Mouse (Mus musculus) layer of hippocampus, adult 8-10 months (tissue): ENCODE data around the gene Fscn1. TPM values are rescaled to one million over a fixed set of nuclear protein-coding genes. Genes with fewer than 3 reads are reported as not detected.

Source experiments
- DNase-seq, 2 experiments: peaks; one replicate each; pipeline ENCODE4 v3.0.0; 2022; ENCODE audit warnings: low spot score in 2 of 2
- total RNA-seq, 4 experiments: library from RNA; stranded (reverse); gene quantifications; 2 replicates each; pipeline ENCODE4 v1.2.4; 2022

The Fscn1 gene
- total RNA-seq, 4 experiments from 2014 or later, result 150 to 174 (median 163) TPM

DNA sequence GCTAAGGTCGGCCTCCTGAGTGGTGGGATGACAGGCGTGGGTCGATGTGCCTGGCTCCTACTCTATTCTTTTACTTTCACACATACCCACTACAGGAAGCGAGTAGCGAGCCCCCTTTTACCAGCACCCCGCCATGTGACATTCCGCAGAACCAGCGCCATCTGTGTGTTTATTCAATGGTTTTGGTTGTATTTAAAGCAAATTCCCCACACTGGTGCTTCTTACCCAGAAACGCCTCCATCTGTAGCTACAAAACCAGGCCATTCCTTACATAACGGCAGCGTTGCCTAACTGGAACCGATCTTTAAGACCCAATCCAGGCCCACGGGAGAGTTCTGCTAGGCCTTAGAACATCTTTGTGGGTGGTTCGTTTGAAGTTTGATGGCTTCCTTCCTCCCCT is 8.3 kb downstream of the Fscn1 start:
- DNase-seq, result peak; percentile 77 to 84

DNA sequence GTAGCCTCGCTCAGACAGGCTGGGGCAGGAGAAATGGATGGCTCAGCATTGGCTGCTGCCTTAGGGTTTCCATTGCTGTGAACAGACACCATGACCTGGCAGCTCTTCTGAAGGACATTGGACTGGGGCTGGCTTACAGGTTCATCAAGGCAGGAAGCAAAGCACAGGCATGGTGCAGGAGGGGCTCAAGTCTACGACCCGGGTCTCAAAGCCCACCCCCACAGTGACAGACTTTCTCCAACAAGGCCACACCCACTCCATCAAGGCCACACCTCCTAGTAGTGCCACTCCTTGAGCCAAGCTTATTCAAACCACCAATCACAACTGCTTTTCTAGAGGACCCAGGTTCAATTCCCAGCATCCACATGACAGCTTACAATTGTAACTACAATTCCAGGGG is 13.8 kb downstream of the Fscn1 start:
- DNase-seq, result no peak

DNA sequence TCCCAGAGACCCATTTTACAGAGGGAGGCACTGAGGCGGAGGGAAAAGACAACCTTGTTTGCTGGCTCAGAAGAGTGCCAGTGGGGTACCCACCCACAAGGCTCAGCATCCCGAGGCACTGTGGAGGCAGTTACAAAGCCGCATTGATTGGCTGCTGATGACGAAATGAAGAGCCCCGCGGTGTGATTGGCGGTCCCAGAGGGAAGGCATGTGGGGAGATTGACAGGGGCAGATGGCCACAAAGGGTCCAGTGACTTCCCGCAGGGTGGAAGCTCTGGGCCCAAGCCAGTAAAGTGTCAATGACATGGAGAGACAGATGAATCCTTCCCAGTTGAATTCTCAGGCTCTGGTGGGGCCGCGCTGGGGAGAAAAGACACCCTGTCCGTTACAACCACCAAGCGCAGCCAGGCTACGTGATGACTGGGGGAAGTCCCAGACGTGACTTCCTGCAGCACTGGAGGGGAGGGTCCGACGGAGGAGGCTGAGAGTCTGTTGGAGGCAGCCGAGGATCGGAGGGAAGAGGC is 14.5 kb downstream of the Fscn1 start:
- DNase-seq, result peak; percentile 77 to 83

DNA sequence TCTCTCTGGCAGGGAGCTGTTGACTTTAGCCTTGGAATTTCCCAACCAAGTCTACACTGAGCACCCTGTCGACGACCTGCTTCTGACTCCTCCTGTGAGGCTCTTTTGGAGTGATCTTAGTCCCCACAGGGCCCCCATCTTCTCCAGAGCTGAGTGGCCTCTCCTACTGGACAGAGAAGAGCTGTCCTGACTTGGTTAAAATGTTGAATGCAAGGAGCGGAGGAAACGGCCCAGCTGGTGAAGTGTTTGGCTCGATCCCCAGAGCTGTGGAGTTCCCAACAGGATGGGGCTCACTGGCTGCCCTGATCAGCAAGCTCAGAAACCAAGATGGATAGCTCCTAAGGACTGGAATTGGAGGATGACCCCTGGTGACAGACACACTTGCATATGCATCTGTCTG is 16.4 kb downstream of the Fscn1 start:
- DNase-seq, result no peak

DNA sequence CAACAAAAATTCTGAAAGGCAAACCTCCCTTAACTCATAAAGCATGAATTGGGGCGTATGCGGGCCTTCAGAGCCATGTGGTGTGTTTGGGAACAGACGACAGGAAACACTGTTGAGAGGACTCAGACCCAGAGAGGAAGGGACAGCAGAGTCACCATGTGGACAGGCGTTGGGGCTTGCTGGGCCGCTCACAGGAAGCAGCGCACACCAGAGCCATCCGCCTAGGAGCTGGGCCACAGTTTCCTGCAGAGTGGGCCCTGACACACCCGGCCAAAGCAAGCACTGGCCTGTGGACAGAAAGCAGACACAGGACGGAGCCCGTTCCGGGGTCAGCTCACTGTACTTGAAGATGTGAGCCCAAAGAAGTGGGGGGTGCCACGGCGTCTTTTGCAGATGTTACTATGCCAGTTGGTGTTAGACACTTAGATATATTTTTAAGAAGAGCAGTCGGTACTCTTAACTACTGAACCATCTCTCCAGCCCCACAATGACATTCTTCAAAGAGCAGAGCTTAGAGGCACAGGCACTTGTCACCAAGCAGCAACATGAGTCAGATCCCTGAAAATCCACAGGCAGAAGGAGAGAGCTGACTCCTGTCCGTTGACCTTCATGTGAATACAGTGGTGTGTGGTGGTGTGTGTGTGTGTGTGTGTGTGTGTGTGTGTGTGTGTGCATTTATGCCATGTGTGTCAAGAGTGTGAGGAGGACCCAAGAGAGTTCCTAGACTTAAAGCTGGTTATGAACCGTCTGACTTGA is 22.1 kb downstream of the Fscn1 start:
- no peak for DNase-seq

DNA sequence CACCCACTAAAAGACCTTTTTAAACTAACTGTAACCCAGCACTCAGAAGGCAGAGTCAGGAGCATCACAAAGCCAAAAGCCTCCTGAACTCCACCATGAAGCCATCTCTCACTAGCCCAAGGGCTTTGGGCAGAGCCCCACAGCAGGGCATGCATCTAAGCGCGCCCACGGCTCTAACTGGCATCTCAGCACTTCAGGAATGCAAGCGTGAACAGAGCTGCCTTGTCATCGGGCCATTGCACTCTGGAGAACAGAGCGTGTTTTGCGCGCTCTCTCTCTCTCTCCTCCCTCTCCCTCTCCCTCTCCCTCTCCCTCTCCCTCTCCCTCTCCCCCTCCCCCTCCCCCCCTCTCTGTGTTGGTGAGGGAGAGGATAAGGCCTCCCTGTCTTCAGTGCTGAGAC is 23.0 kb downstream of the Fscn1 start:
- no peak for DNase-seq

DNA sequence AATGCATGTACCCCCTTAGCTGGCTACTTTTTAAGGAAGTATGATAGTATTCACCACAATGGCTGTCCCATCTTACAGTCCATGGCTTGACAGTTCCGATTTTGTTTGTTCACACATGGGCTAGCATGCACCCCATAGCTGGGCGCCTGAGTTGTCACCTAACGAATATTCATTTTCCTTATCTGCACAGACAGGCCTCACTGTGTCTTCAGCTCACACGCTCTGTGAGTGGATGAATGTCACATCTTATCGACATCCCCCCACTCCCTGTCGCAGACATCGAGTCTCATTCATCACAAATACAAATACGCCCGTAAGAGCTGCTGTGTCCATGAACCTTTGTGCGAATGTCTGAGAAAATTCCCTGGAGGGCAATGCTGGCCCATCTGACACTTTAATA is 24.1 kb downstream of the Fscn1 start:
- no peak for DNase-seq

DNA sequence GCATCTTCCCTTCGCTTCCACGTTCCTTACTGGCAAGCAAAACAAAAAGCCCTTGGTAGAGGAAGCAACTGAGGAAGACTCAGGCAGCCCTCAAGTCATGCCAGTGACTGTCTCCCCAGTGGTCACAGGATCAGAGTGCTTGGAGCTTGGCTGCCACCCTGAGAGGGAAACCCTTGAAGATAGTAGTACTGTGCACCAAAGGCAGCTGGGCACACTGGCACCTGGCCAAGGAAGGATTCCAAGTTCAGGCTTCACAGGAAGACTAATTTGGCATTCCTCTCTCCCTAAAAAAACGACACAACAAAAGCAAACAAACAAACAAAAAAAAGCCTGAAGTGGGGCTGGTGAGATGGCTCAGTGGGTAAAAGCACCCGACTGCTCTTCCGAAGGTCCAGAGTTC is 28.4 kb downstream of the Fscn1 start:
- no peak for DNase-seq

DNA sequence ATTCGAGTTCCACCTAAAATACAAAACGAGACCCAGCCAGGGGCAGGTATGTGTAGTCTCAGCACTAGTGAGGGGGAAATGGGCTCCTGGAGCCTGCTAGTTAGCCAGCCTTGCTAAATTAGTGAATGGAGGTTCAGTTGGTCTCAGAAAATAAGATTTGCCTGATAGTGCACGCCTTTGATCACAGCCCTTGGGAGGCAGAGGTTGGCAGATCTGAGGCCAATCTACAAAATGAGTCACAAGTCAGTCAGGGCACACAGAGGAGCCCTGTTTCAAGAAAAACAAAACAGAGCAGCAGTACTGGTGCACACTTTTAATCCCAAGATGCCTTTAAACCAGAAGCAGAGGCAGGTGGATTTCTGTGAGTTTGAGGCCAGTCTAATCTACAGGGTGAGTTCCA is 29.0 kb downstream of the Fscn1 start:
- DNase-seq, result no peak

DNA sequence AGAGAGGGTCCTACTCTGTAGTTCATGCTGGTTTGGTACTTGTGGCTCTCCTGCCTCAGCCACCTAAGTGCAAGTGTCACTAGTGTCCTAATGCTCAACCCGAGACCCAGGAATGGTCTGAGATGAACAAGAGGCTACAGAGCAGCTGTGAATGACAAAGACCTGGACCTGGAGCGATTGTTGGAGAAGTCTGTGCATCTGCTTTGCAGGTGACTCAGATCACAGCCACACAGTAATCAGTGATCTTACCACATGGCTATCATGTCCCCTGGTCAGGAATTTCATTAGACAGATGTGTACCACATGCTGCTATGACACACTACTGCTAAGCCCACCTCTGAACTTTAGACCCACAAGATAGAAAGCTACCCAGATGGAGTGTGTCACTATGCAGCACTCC is 34.6 kb downstream of the Fscn1 start:
- DNase-seq, result no peak

DNA sequence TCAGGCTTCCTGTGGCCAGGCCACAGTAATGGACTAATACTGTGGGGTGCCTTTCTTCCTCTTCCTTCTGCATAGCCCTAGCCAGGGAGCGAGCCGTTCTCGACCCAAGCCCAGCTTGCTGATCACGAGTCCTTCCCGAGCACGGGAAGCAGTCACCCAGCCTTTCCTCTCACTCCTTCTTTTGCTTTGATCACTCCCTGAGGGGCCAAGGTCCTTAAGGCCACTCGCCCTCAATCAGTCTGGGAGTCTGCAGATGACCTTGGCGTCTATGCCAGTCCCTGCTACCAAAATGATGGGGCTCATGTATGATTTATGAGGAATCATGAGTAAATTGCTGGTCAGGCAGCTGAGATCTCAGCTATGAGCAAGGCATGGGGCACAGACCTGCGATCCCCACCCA is 37.4 kb downstream of the Fscn1 start:
- DNase-seq, result no peak

DNA sequence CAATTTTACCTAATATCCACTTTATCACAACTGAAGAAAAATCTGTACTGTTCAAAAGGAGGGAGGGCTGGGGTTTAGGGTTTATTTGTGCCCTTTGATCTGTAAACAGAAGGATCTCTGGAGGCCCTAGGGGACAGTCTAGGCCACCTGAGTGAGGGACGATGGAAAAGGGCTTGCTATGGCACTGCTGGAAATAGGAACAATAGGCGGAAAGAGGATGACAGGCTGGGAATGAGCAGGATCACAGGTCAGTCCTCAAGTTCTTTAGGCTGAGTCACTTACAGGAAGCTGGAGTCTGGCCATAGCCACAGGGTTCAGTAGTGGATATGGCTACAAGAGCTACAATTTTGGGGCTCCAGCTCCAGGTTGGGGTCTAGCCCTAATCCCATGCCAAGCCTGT is 38.0 kb downstream of the Fscn1 start:
- no peak for DNase-seq

DNA sequence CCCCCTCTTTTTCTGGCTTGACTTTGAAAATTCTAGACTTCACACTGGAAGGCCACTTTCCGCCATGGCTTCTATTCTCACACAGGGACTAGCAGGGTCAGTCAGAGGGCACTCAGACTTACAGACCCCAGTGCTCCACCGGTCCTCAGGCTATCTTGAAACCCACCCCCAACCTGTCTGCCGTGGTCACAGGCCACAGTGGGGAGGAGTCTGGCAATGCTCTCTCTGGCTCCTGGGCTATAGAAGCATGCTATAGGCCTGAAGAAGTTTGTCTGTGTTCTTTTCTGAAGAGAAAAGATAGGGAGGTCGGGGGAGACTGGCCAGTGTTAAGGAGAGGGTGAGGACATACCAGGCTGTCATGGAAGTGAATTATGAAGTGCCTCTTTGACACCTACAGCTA is 39.9 kb downstream of the Fscn1 start:
- DNase-seq, result no peak

DNA sequence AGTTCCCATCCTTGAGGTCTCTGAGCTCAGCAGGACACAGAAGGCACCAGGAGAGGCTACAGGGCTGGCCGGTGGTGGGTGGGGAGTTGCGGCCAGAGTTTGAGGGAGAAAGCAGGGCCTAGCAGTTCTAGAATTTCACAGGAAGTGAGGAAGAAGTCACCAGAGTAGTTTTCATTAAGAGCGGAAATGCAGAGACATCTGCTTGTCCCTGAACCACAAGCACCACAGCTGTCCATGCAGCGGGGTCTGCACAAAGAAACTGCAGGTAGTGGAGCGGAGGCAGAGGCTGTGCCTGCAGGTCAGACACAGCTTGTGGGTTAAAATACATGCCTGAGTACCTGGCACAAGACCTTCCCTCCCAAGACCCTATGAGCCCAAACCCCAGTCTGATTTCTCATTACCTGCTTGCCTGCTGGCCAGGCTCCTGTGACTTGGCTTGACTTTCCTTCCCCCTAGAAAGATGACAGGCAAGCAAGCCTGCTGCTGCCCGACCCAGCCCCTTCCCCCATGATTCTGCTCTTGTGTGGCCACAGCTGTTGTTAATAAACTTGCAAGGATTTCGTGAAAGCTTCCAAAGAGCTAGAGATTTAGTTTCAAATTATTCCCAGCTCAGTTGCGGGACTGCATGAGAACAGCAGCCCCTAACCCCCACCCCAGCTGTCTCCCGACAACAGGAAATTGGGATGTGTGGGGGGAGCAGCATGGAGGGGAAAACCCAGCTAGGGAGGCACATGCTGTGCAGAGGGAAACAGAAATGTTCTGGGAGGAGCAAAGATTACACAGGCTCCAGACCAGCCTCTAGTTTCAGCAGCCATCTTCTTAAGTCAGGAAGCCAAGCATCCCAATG is 40.7 kb downstream of the Fscn1 start:
- DNase-seq, result peak; percentile 39 to 41

DNA sequence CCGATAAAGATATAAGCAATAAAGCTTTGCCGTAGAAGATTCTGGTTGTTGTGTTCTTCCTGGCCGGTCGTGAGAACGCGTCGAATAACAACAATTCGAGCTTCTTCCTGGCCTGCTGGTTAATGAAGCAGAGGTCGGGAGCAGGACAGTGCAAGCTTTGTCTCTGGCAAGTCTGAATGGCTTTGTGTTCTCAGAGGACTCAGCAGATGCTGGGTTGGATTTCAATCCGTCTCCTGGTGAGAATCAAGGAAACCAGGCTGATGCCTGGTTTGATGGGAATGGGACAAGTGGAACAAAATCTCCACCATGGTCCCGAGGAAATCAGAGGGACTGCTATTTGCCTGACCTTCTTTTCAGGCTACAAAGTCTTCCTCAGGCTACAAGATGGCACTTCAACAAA is 49.2 kb downstream of the Fscn1 start:
- DNase-seq, result no peak

DNA sequence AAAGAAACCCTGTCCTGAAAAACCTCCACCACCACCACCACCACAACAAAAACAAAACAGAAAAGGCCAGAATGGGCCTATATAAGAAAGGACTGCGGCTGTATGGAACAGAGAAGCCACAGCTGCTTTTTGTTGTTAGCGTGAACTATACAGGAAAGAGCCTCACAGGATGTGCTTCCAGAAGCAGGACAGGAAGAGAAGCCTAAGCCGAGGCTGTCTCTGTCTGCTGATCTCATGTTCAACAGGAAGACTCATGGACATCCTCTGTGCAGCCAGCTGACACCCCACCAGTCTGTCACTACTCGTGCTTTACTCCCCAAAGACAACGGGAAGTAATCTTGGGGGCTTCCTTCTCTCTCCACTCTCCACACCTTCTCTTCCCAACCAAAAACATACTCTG is 57.3 kb downstream of the Fscn1 start:
- no peak for DNase-seq

Other genes starting within 250 kb of the Fscn1 start
- 100 to 1,000 TPM; 131 to 153 (median 136) TPM for gene Tnrc18, start 142.7 kb upstream of the Fscn1 start, total RNA-seq
- 10 to 100 TPM; 32.3 to 41.1 (median 33.8) TPM for gene Fbxl18, start 64.9 kb upstream of the Fscn1 start, total RNA-seq
- 1,000 to 10,000 TPM; 2,836 to 3,420 (median 3,105) TPM for gene Actb, start 53.6 kb upstream of the Fscn1 start, total RNA-seq
- 10 to 100 TPM; 44.7 to 51.3 (median 47.7) TPM for gene Rnf216, start 152.7 kb downstream of the Fscn1 start, total RNA-seq
- gene Olfr718-ps1, start 187.2 kb downstream of the Fscn1 start, total RNA-seq, result under 1 TPM; 0.09 to 0.29 (median 0.16) TPM
- gene Rbak, start 220.4 kb downstream of the Fscn1 start, total RNA-seq, result 10 to 100 TPM; 12.4 to 15.1 (median 13.8) TPM
- gene Spdye4b, start 220.7 kb downstream of the Fscn1 start, total RNA-seq, result not detected